Mouse (Mus musculus) liver, embryonic 16.5 days (tissue): ENCODE data around the gene B9d2. TPM values are rescaled to one million over a fixed set of nuclear protein-coding genes. Genes with fewer than 3 reads are reported as not detected.
A peak's percentile ranks its signal among the peaks of the same experiment; 100 is the strongest.

ENCODE experiments used
- ATAC-seq: fragments of 200-750 bp; cut with Nextera tagmentation; 2 replicates; pipeline ENCODE4 v1.8.0; 2017; ENCODE audit warnings: low read depth, mild to moderate bottlenecking, moderate number of reproducible peaks, moderate library complexity
- H3K27ac ChIP-seq: fragments of 300-500 bp; sonication (generic); 2 replicates; pipeline ENCODE4 v1.5.1; 2014; ENCODE audit warnings: mild to moderate bottlenecking, low read length
- H3K27me3 ChIP-seq: fragments of 300-500 bp; sonication (generic); 2 replicates; pipeline ENCODE4 v1.6.1; 2014; ENCODE audit warnings: low read depth, low read length, mixed read lengths; ENCODE audit not compliant: control insufficient read depth, insufficient read depth
- H3K36me3 ChIP-seq: fragments of 300-500 bp; sonication (generic); 2 replicates; pipeline ENCODE4 v1.6.1; 2014; ENCODE audit warnings: mild to moderate bottlenecking; ENCODE audit not compliant: control insufficient read depth, insufficient read depth
- H3K4me1 ChIP-seq: fragments of 300-500 bp; sonication (generic); 2 replicates; pipeline ENCODE4 v1.6.1; 2014; ENCODE audit warnings: low read depth, low read length, mixed read lengths; ENCODE audit not compliant: control insufficient read depth
- H3K4me2 ChIP-seq: fragments of 300-500 bp; sonication (generic); 2 replicates; pipeline ENCODE4 v1.6.1; 2014; ENCODE audit warnings: low read depth, low read length, mixed read lengths
- H3K4me3 ChIP-seq: fragments of 300-500 bp; sonication (generic); 2 replicates; pipeline ENCODE4 v1.5.1; 2014; ENCODE audit warnings: low read depth, mild to moderate bottlenecking, low read length
- H3K9ac ChIP-seq: fragments of 300-500 bp; sonication (generic); 2 replicates; pipeline ENCODE4 v1.6.1; 2014; ENCODE audit warnings: low read depth, low read length
- H3K9me3 ChIP-seq: fragments of 300-500 bp; sonication (generic); replicated peaks from 2 replicates; pipeline ENCODE4 v1.6.1; 2016; ENCODE audit warnings: low read length; ENCODE audit not compliant: control insufficient read depth
- WGBS: fragments of 180-500 bp; shearing (Covaris S2); extraction: QIAGEN DNeasy Blood & Tissue Kit; methylation state at CpG from one replicate; pipeline ENCODE4 v1.1.7; 2014; ENCODE audit not compliant: insufficient replicate concordance; 5-methylcytosine and 5-hydroxymethylcytosine counted together
- polyA plus RNA-seq: library from polyadenylated mRNA; unstranded; fragments of >200 nt; fragmentation: Nextera tagmentation; extraction: Ambion mirVana; gene quantifications from 2 replicates; pipeline ENCODE4 v1.2.1, GENCODE M21; 2015

Gene B9d2
- polyA plus RNA-seq, 1 experiment from 2014 or later: 20.1 TPM

GRCm38 (mm10) chr7:25679971-25680370 lies 609 bp upstream of the B9d2 start:
- no peaks in the 10 kb centered on the region for H3K36me3 ChIP-seq
- peak overlapping the region; percentile 86 for H3K4me2 ChIP-seq
- 1% methylated on average over 6 of the region's 6 CpGs for WGBS
- H3K9me3 ChIP-seq: no peaks in the 10 kb centered on the region
- H3K4me3 ChIP-seq: peak overlapping the region; percentile 85
- peaks cover 44% of the 10 kb centered on the region for H3K4me1 ChIP-seq
- peak overlapping the region; percentile 63 for H3K9ac ChIP-seq
- H3K27ac ChIP-seq: peak overlapping the region; percentile 97
- peaks cover 9% of the 10 kb centered on the region for H3K27me3 ChIP-seq
- no peak for ATAC-seq

- H3K4me3 ChIP-seq: peak overlapping the region; percentile 85
- peak overlapping the region; percentile 97 for H3K27ac ChIP-seq
Observed at GRCm38 (mm10) chr7:25681341-25682231, 1.0 kb downstream of the B9d2 start.

GRCm38 (mm10) chr7:25683474-25684180 lies 3.0 kb downstream of the B9d2 start:
- 14% methylated on average over 7 of the region's 7 CpGs for WGBS
- no peaks in the 10 kb centered on the region for H3K27me3 ChIP-seq
- peaks cover 66% of the 10 kb centered on the region for H3K4me1 ChIP-seq
- peak overlapping the region; percentile 37 for H3K9ac ChIP-seq
- no peak for ATAC-seq
- no peaks in the 10 kb centered on the region for H3K36me3 ChIP-seq
- no peaks in the 10 kb centered on the region for H3K9me3 ChIP-seq
- peak overlapping the region; percentile 39 for H3K4me2 ChIP-seq
- peak overlapping the region; percentile 65 for H3K27ac ChIP-seq
- H3K4me3 ChIP-seq: peak overlapping the region; percentile 9; the same call in 1 of the 2 replicates

More at GRCm38 (mm10) chr7:25681341-25682231, 1.0 kb downstream of the B9d2 start:
- 13% methylated on average over 15 of the region's 15 CpGs for whole genome bisulfite sequencing
- H3K9me3 ChIP-seq: no peaks in the 10 kb centered on the region
- peaks cover 56% of the 10 kb centered on the region for H3K4me1 ChIP-seq
- H3K27me3 ChIP-seq: no peaks in the 10 kb centered on the region
- peak overlapping the region; percentile 39 for H3K9ac ChIP-seq
- peak overlapping the region; percentile 86 for H3K4me2 ChIP-seq
- no peak for ATAC-seq
- H3K36me3 ChIP-seq: no peaks in the 10 kb centered on the region

GRCm38 (mm10) chr7:25684659-25685058 lies 4.1 kb downstream of the B9d2 start:
- H3K4me3 ChIP-seq: no peak overlapping the region
- no peaks in the 10 kb centered on the region for H3K9me3 ChIP-seq
- H3K4me2 ChIP-seq: no peak overlapping the region
- H3K9ac ChIP-seq: no peak overlapping the region
- peaks cover 74% of the 10 kb centered on the region for H3K4me1 ChIP-seq
- H3K36me3 ChIP-seq: no peaks in the 10 kb centered on the region
- 81% methylated on average over 6 of the region's 6 CpGs for WGBS
- H3K27ac ChIP-seq: no peak overlapping the region; the same call in 1 of the 2 replicates
- H3K27me3 ChIP-seq: no peaks in the 10 kb centered on the region
- no peak for ATAC-seq

- Histone ChIP-seq H3K27ac (peak overlapping the region; percentile 96; the same call in 1 of the 2 replicates), H3K27me3 (no peaks in the 10 kb centered on the region), H3K4me2 (peak overlapping the region; percentile 100), H3K36me3 (no peaks in the 10 kb centered on the region), H3K4me3 (peak overlapping the region; percentile 89), H3K4me1 (peaks cover 77% of the 10 kb centered on the region), H3K9me3 (no peaks in the 10 kb centered on the region), H3K9ac (peak overlapping the region; percentile 92)
- ATAC-seq: no peak
- WGBS: 46% methylated on average over 21 of the region's 21 CpGs
Observed at GRCm38 (mm10) chr7:25685926-25686470, 5.4 kb downstream of the B9d2 start.

GRCm38 (mm10) chr7:25686680-25687531 lies 6.3 kb downstream of the B9d2 start, which contains the start of gene Tgfb1:
Gene Tgfb1 (plus strand): TSS chr7:25687002.
- Histone ChIP-seq H3K27me3 (no peaks in the 10 kb centered on the region), H3K9ac (peak within 1 kb of the TSS; percentile 92), H3K36me3 (no peaks in the 10 kb centered on the region), H3K4me3 (peak within 1 kb of the TSS; percentile 89), H3K27ac (peak within 1 kb of the TSS; percentile 96), H3K4me1 (peaks cover 75% of the 10 kb centered on the region), H3K9me3 (no peaks in the 10 kb centered on the region), H3K4me2 (peak within 1 kb of the TSS; percentile 100)
- under 1% methylated on average over 50 of the region's 69 CpGs for WGBS
- ATAC-seq: peak; percentile 38

- Histone ChIP-seq H3K36me3 (peaks cover 4% of the 10 kb centered on the region; the same call in 1 of the 2 replicates), H3K9ac (peak overlapping the region; percentile 92), H3K4me3 (peak overlapping the region; percentile 89), H3K9me3 (no peaks in the 10 kb centered on the region), H3K27me3 (no peaks in the 10 kb centered on the region), H3K27ac (peak overlapping the region; percentile 96), H3K4me1 (peaks cover 73% of the 10 kb centered on the region), H3K4me2 (peak overlapping the region; percentile 100)
- under 1% methylated on average over 47 of the region's 47 CpGs for WGBS
- no peak for ATAC-seq
Observed at GRCm38 (mm10) chr7:25687811-25688401, 7.3 kb downstream of the B9d2 start.
